Mouse (Mus musculus): ENCODE data around the gene Zcwpw1.
"Not testable (repeated sequence)": the region's sequence is repeated elsewhere in the genome, so short reads cannot be mapped to it uniquely, and the experiment has no call there.

Gene Zcwpw1

DNA sequence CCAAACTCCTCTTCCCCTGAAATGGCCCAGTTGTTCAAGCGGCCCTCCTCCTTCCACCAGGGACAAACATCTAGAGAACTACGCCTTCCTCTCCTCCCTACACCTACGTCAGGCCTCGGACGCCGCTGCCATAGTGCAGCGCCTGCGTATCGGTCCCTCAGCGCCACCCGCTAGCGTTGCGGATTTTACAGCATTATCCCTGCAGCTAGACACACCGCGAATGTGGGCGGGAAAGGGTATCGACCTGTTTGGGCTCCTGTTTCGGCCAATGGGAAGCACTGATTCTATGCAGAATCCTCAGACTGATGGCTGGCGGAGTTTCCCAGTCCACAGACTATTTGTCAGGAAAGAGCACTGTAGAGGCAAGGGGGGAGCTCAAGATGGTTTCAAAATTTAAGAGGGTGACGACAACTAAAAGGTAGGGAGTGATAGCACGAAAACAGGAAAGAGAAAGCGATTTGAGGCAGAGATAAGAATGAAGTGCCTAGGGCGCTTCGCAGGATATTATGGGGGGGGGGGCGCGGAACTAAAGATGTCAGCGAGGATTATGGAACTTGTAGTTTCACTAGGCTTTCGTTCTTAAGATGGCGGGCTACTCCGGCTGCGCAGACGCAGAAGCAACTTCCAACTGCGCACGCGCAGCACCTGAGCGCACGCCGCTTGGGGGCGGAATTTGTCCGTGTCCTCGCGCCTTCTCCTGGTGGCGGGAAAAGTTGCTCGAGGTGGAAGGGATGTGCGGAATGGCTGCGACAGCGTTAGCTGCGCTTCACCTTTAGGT lies at the start of gene Zcwpw1, which contains the start of gene Mepce:
TSS of gene Zcwpw1 (plus strand) at position 648 of the 778 bp plus-strand sequence.
TSS of gene Mepce (minus strand) at position 505 of the 778 bp plus-strand sequence.
- peak; percentile 79 for DNase-seq (ENCODE audit: low spot score)

DNA sequence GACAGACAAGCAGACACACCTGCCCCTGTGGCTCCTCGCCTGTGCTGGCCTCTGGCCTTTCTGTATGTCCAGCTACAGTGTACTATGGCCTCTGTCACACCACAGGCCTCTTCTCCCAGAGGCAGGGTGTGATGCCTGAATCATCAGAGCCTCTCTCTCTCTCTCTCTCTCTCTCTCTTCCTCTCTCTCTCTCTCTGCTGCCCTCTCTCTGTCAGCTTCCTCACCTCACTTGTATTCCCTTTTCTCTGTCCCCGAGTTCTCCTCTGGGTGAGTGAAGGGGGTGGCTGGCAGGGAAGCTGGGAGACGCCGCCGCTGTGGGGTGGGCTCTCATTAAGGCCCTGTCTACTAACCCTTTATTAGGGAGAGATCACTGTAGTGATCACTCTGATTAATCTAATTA lies 49.1 kb upstream of the Zcwpw1 start:
- DNase-seq (ENCODE audit: low spot score), result no peak

DNA sequence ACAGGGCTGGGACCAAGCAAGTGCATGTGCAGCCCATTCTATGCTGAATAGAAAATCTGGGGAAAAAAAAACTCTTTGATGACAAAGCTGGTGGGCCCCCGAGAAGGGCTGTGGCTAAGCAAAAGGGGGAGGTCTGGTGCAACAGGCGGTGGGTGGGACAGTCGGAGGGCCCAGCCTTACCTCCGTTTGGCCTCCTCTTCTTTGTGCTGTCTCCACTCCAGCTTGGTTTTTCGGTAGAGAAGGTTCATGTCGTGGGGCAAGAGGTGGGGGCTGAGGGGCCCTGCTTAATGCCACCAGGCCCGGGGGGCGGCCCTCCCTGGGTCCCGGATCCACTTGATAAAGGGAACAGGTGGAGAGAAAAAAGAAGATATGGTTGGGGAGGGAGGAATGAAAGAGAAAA lies 48.1 kb upstream of the Zcwpw1 start:
- DNase-seq (ENCODE audit: low spot score), result no peak

DNA sequence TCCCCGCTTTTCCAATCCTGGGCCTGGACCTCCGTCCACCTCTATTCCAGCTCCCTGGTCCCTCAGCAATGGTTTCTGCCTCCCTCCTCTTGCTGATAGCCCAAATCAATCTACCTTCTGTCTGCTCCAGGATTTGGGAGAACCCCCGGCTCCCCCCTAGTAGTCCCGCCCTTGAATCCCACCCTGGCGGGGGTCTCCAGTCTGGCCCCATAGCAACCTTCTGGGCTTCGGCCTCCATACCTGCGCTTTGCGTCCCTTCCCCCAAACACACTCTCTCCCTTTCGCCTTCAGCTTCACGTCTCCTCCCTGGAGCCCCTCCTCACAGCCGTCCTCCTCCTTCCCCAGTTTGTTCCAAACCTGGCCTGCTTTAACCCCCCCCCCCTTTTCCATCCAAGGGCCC lies 47.1 kb upstream of the Zcwpw1 start:
- no peak for DNase-seq (ENCODE audit: low spot score)

DNA sequence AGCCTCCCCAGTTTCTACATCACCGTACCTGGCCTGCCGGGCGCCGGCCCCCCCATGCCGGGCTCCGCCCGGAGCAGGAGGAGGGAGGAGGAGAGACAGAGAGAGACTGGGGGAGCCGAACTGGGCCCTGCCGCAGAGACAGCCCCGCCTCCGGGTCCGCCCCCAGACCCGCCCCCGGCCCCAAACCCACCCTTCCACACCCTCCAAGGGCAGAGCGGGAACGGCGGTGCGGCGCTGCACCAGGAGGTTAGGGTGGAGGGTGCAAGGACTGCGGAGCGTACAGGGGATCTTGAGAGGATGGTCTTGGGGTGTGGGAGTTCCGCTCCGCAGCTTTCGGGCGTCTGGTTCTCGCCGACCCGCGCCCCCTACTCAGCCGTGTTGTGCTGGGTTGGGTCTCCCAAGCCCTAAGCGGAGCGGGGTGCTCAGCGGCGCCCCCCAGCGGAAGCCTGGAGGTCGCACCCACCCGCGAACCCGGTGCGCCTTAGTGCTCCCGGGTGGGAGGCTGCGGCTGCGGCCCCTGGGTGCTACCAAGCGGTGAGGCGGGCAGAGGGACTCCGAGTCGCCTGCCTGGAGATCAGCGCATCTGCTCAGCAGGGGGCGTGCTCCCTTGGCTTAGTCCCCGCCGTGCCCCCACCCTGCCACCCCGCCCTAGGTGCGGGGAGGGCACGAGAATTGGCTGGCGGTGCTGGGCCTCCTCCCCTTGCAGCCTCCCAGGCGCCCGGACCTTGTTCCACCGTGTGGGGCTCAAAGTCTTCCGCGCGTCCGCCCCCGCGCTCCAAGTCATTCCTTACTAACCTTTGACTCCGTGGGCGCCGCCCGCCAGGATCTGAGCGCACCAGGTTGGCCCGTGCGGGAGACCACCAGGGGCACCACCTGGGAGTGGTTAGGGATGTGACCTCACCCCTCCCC lies 46.3 kb upstream of the Zcwpw1 start, which contains the start of gene Nyap1:
TSS of gene Nyap1 (minus strand) at position 585 of the 909 bp plus-strand sequence.
- DNase-seq (ENCODE audit: low spot score), result peak; percentile 50

DNA sequence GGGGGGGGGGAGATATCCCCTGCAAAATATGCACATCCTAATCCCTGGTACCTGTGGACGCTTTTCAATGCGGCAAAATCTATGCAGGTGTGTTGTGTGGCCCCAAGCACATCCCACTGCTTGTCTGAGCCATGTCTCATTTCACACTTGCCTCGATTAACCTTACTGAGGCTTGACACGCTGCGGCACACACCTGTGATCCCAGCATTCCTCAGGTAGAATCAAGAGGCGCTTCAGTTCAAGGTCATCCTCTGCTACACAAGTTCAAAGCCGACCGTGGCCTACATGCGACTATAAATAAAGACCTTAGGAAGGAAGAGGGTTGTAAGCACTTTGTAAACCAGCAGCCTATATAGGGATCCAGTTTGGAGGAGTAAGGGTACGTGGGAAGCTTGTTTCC lies 45.5 kb upstream of the Zcwpw1 start:
- no peak for DNase-seq (ENCODE audit: low spot score)

DNA sequence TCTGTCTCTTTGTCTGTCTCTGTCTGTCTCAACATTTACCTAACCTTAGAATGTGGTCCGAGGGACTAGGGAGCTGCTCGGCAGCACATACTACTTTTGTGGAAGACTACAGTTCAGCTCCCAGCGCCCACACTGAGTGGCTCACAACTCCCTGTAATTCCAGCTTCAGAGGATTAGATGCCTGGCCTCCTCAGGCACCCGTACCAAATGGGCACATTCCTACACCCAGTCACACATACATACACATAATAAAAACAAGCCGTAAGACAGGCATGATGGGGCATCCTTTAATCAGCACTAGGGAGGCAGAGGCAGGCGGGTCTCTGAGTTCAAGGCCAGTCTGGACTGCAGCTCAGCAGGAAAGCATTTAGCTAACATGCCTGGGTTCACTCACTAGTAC lies 44.8 kb upstream of the Zcwpw1 start:
- DNase-seq (ENCODE audit: low spot score), result no peak

DNA sequence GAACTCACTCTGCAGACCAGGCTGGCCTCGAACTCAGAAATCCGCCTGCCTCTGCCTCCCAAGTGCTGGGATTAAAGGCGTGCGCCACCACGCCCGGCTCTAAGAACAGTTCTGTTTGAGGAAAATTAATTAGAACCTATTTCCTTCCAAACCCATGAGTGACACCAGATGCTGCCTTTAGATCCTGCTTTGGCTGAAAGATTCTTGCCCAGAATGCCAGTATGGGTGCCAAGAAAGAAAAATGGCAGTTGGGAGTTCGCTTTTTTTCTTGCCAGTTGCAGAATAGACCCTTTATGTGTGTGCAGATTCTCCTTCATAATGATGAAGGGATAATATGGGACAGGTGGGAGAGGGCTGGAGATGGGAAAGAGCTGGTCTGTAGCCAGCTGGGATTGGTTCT lies 43.4 kb upstream of the Zcwpw1 start:
- DNase-seq (ENCODE audit: low spot score), result no peak

DNA sequence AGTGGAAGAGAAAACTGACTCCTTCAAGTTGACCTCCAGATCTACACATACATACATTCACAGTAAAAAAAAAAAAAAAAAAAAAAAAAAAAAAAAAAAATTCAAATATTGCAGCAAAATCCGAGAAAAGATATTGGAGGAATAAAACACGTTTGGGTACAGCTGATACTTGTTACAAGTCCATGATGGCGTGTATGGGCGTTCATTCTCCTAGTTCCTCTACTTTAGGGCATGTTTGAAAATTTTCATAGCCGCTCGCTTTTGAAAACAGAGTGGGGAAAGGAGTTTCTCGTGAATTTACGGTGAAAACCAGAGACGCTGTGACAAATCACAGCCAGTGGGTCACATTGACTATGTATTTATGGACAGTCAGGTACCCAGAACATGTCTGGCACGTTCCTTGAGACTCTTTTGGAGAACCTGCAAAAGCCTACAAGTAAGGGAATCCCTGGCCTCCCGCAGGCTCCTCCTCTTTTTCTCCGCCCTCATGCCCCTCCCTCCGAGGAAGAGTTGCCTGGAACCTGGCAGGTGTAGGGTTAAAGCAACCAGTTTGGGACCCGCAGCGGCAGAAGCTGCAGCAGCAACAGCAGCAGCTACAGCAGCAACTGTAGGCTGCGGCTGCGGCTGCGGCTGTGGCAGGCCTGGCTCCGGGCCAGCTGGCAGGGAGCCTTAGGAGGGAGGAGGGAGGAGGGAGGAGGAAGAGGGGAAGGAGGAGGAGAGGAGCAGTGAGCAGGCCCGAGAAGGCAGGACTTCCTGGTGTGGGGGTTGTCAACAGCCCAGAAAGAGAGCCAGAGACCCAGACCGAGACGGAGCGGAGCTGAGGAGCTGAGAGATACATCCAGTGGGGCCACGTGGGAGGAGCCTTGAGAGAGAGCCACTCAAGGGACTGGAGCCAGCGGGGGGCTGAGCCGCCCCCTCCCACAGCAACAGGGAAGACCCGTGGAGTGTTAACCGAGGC lies 42.1 kb upstream of the Zcwpw1 start, which contains the start of gene Tsc22d4:
TSS of gene Tsc22d4 (plus strand) at position 517 of the 958 bp plus-strand sequence.
- DNase-seq (ENCODE audit: low spot score), result peak; percentile 81

DNA sequence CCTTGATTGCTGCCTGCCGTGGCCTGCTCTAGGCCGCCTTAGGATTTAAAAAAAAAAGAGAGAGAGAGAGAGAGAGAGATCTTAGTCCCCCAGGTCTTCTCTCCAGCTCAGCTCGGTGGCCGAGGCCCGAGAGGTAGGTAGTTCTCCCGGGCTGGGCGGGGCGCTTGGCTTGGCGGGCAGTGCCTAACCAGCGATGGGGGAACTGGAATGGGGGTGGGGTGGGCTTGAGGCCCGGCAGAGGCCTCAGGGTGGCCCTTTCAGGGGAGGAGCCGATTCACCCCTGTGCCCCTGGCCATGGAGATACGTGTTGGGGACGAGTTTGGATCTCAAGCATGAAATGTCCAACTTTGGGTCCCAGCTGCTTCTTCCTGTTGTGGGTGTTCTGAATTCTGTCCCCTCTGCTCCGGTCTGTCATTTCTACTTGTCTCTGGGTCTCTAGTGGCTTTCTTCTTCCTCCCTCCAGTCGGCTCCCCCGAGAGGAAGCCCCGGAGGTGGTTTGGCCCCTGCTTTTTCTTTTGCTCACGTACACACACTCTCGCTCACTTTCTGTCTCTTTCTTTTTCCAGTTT lies 41.2 kb upstream of the Zcwpw1 start:
- no peak for DNase-seq (ENCODE audit: low spot score)

DNA sequence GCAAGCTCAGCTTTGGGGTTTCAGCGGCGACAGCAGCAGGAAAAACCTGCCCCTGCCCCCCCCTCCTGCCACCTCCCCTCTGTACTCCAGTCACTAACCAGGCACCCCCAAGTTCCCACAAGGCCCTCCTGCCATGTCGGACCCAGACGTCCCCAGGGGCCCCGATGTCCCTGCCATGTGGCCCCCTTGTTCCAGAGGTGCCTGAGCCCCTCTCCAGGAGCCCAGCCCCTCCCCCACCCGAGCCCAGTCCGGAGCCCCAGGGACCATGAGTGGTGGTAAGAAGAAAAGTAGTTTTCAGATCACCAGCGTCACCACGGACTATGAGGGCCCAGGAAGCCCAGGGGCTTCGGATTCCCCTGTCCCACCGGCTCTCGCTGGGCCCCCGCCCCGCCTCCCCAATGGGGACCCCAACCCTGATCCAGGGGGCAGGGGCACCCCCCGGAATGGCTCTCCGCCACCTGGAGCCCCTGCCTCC lies 40.7 kb upstream of the Zcwpw1 start:
- DNase-seq (ENCODE audit: low spot score), result no peak

DNA sequence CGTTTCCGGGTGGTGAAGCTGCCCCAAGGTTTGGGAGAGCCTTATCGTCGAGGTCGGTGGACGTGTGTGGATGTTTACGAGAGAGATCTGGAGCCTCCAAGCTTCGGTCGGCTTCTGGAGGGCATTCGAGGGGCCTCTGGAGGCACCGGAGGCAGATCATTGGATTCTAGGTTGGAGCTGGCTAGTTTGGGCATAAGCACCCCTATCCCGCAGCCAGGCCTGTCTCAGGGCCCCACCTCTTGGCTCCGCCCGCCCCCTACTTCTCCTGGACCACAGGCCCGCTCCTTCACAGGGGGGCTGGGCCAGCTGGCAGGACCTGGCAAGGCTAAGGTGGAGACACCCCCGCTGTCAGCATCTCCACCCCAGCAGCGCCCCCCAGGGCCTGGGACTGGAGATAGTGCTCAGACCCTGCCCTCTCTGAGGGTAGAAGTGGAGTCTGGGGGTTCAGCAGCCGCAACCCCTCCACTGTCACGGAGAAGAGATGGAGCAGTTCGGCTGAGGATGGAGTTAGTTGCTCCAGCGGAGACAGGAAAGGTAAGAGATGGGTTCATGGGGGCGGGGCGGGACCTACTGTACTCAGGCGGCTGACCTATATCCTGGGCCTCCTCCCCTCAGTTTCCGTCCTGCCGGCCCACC lies 40.2 kb upstream of the Zcwpw1 start:
- no peak for DNase-seq (ENCODE audit: low spot score)

DNA sequence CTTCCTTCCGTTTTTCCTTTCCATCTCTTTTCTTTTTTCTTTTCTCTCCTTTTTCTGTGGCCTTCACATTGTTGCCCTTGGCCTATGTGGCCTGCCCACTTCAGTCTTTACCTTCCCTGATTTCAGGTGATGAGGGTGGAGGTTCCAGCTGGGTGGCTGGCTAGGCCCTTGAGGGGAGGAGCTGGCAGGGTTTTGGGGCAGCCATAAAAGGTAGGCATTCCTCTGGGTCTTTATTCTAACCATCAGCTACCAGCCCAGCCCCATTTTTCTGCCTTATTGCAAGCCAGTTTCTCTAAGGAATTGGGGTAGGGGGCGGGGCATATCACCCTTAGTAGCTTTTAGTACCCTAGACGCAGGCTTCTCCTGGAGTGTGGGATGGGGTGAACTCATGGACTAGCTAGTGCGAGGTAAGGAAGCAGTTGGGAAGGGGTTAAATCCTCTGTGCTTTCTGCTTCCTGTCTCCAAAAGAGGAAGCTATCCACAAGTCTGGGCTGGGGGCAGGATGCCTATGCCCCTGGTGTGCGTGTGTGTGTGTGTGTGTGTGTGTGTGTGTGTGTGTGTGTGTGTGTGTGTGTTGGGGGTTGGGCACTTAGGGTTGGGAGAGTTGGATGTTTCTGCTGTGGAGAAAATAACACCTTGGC lies 39.3 kb upstream of the Zcwpw1 start:
- DNase-seq (ENCODE audit: low spot score), result no peak

DNA sequence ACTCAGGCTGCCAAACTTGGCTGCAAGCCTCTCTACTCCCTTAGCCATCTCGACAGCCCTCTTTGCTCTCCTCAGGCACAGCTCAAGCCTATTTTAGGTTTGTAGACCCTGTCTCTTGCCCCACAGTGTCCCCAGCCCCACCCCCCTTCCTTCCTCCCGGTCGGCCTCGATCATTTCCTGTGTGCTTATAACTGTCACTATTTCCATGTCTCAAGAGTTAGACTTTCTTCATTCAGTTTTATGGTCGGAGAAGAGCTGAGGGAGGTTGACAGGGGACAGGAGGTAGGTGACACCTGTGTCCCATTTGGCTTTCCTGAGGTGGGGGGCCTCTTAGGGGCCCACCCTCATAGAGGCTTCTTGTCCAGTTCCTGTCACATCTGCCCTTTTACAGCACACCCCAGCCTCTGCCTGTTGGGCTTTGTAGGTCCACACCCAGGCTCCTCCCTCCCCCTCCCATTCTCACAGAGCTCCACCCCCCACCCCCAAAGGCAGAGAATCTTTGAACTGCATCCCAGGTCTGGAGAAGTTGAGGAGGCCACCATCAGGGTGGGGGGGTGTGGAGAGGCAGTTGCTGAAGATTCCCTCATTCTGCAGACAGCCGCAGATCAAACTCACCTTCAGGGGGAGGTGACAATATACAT lies 38.3 kb upstream of the Zcwpw1 start:
- DNase-seq (ENCODE audit: low spot score), result no peak

DNA sequence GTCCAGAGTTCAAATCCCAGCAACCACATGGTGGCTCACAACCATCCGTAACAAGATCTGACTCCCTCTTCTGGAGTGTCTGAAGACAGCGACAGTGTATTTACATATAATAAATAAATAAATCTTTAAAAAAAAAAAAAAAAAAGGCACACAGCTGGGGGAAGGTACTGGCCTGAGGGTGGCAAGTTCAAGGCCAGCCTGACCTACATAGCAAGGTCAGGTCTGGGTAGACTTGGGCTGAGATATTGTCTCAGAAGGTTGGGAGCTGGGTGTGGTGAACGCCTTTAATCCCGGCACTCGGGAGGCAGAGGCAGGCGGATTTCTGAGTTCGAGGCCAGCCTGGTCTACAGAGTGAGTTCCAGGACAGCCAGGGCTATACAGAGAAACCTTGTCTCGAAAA lies 37.4 kb upstream of the Zcwpw1 start:
- DNase-seq (ENCODE audit: low spot score), result not testable (repeated sequence)

DNA sequence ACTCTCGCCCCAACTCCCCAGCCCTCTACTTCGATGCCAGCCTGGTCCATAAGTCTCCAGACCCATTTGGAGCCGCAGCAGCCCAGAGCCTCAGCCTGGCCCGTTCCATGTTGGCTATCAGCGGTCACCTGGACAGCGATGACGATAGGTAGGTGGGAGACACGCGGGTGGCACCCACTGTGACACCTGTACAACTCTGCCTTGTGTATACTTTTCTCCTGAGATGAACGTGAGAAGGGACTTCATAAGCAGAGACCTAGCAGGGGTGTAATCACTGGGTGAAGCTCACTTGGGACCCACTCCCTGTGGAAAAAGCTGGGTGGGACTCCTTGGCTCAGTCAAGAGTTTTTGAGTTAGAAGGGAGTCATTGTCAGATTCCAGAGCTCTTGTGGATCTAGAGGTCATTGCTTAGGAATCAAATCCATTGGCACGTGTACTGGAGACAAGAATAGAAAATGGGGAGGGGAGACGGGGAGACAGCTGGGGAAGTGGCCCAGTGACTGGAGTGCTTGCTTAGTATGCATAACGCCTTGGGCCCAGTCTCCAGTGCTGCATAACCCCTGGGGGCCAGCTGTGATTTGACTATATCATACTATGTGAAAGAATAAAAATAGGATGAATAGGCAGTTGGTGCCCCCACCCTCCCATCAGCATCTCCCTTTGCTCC lies 36.2 kb upstream of the Zcwpw1 start:
- DNase-seq (ENCODE audit: low spot score), result no peak

DNA sequence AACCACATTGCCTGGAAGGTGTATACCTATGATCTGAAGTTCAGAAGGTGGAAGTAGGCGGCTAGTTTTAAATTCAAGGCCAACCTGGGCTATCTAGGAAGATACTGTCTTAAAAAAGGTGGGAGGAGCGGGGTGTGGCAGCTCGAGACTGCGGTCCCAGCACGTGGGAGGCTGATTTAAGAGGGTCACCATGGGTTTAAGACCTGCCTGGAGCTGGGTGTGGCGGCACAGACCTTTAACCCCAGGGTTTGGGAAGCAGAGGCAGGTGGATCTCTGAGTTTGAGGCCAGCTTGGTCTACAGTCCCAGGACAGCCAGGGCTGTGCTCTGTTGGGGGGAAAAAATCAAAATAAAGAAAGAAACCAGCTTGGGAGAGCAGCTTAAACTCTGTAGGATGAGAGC lies 35.6 kb upstream of the Zcwpw1 start:
- no peak for DNase-seq (ENCODE audit: low spot score)

DNA sequence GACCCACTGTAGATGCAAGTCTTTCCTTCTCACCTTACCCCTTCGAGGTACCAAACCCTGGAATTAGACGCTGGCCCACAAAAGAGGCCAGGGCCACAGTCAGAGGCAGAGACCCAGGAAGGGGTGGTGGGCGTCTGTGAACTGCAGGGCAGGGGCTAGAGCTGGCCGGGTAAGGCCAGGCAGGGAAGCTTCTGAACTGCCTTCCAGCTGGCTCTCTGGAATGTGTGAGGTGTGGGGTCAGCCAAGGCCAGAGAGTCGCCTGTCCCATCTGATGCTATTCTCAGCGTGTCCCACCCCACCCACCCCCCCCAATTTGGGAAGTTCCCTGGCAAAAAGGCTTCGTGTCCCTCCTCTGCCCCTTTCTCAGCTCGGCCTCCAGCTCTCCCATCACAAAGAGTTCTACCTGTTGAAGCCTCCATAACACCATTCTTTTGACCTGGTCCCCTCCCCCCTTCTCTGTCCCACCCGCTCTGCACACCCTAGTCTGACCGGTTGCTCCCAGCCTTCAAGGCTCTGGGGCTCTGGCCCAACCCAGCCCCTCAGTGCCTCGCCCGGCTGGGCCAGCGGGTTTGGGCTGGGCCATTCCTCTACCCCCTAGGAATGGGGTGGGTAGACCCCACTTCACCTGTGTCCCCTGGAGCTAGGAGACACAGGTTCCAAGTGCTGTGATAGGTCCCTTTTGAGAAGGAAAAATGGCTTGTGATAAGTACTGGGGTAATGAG lies 34.3 kb upstream of the Zcwpw1 start:
- DNase-seq (ENCODE audit: low spot score), result no peak

Measured in urinary bladder, postnatal 10 days (tissue).